Mouse (Mus musculus) stomach, postnatal 0 days (tissue): ENCODE measurements around the gene 2700049A03Rik. TPM values are rescaled to one million over a fixed set of nuclear protein-coding genes. Genes with fewer than 3 reads are reported as not detected.

ENCODE experiments used
- ATAC-seq: fragments of 200-750 bp; cut with Nextera tagmentation; 2 replicates; pipeline ENCODE4 v1.8.0; 2017; ENCODE audit not compliant: low FRiP score, low TSS enrichment
- DNase-seq: peaks from one replicate; pipeline ENCODE4 v3.0.0-alpha.2; 2016; ENCODE audit warnings: low spot score
- H3K27ac ChIP-seq: fragments of 300-500 bp; sonication (generic); replicated peaks from 2 replicates; pipeline ENCODE4 v1.5.1; 2014; ENCODE audit warnings: mild to moderate bottlenecking, control low read depth
- H3K27me3 ChIP-seq: fragments of 300-500 bp; sonication (generic); 2 replicates; pipeline ENCODE4 v1.6.1; 2014; ENCODE audit warnings: low read length; ENCODE audit not compliant: control insufficient read depth, insufficient read depth
- H3K36me3 ChIP-seq: fragments of 300-500 bp; sonication (generic); 2 replicates; pipeline ENCODE4 v1.6.1; 2014; ENCODE audit warnings: low read length, mixed read lengths; ENCODE audit not compliant: control insufficient read depth, insufficient read depth
- H3K4me1 ChIP-seq: fragments of 300-500 bp; sonication (generic); replicated peaks from 2 replicates; pipeline ENCODE4 v1.6.1; 2014; ENCODE audit warnings: antibody characterized with exemption; ENCODE audit not compliant: control insufficient read depth, insufficient read depth
- H3K4me2 ChIP-seq: fragments of 300-500 bp; sonication (generic); replicated peaks from 2 replicates; pipeline ENCODE4 v1.6.1; 2014; ENCODE audit warnings: low read depth, mild to moderate bottlenecking, control low read depth, moderate library complexity
- H3K4me3 ChIP-seq: fragments of 300-500 bp; sonication (generic); 2 replicates; pipeline ENCODE4 v1.5.1; 2014; ENCODE audit warnings: low read depth, low read length, control low read depth
- H3K9ac ChIP-seq: fragments of 300-500 bp; sonication (generic); 2 replicates; pipeline ENCODE4 v1.6.1; 2014; ENCODE audit warnings: mild to moderate bottlenecking, low read length, control low read depth, mixed read lengths
- H3K9me3 ChIP-seq: fragments of 300-500 bp; sonication (generic); 2 replicates; pipeline ENCODE4 v1.6.1; 2016; ENCODE audit warnings: low read length; ENCODE audit not compliant: control insufficient read depth
- CTCF ChIP-seq: IDR thresholded peaks from 2 replicates; pipeline ENCODE4 v1.5.1; 2016; ENCODE audit warnings: antibody characterized with exemption, low read depth, mild to moderate bottlenecking, moderate library complexity
- EP300 ChIP-seq: optimal IDR thresholded peaks from 2 replicates; pipeline ENCODE3; 2016; ENCODE audit warnings: antibody characterized with exemption
- WGBS: fragments of 180-500 bp; shearing (Covaris S2); extraction: QIAGEN DNeasy Blood & Tissue Kit; methylation state at CpG from one replicate; pipeline ENCODE4 v1.1.7; 2014; 5-methylcytosine and 5-hydroxymethylcytosine counted together
- polyA plus RNA-seq: library from polyadenylated mRNA; unstranded; fragments of >200 nt; fragmentation: Nextera tagmentation; extraction: Ambion mirVana; gene quantifications from 2 replicates; pipeline ENCODE4 v1.2.1, GENCODE M21; 2015

Gene 2700049A03Rik
- polyA plus RNA-seq, 1 experiment from 2014 or later: 4.3 TPM

DNA sequence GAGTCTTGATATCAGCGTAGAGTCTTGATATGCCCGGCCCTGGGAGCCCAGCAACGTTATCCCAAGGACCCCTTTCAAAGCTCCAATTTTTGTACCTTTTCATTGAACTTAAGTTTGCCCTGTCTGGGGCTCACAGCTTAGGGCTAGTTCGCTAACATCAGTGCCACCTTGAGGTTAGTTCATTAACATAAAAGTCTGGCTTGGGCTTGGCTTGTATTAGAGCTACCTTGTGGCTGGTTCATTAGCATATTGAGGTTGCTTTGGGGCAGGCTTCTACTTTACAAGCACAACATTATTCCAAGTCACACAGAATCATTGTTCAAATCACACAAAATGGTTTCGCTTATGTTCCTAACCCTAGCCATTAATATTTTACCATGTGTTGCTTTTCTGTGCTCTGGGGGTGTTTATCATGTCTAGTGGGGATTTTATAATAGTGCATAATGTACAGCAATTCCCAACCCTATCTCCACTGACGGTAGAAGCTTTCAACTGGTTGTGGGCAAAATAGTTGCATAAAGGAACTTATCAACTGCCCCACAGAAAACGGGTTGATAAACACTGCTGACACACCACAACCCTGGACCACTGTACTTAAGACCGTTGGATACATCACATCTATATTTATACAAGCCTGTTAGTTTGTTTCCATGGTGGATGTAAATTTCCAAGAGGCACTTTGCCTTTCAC lies 139.4 kb downstream of the 2700049A03Rik start:
- no peak for TF ChIP-seq EP300
- TF ChIP-seq CTCF: no peak
- Histone ChIP-seq H3K9ac (no peak overlapping the region), H3K27ac (no peak overlapping the region), H3K36me3 (no peaks in the 10 kb centered on the region), H3K27me3 (no peaks in the 10 kb centered on the region), H3K9me3 (no peaks in the 10 kb centered on the region), H3K4me1 (no peaks in the 10 kb centered on the region), H3K4me2 (no peak overlapping the region), H3K4me3 (no peak overlapping the region)
- WGBS: 79% methylated on average over 8 of the region's 8 CpGs
- no peak for ATAC-seq
- DNase-seq: no peak

DNA sequence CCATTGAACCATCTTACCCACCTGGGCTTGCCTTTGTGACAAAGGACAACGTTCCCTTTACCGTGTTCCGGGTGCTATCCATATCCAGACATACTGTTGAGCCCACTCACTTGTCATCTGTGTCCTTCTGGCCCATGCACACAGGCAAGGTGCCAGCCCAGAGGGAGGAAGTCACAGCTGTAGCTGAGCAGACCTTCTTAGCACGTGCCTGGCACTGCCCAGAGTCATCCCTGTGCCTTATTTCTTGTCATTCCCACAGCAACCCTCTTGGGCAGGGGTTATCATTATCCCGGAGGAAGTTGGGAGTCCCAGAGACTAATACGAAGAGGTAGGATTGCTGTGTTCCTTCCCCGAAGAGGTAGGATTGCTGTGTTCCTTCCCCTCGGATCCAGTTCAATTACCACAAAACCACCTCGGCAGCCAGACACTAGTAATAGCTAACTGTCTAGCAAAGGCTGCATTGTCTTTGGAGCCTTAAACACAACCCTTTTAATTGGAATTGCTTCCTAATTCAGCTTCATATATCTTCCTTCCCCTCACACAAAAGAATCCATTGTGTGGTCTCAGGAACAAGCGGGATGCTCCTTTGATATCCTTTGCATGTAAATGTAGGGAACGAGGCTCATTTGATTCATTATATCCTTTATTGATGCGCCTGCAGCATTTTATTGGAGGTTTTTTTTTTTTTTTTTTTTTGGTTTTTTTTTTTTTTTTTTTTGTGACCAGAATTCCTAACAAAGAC lies 143.0 kb downstream of the 2700049A03Rik start:
- no peak overlapping the region for H3K4me2 ChIP-seq
- no peaks in the 10 kb centered on the region for H3K27me3 ChIP-seq
- no peak overlapping the region for H3K27ac ChIP-seq
- no peak overlapping the region for H3K9ac ChIP-seq
- H3K36me3 ChIP-seq: no peaks in the 10 kb centered on the region
- DNase-seq: no peak
- no peak overlapping the region for H3K4me3 ChIP-seq
- ATAC-seq: no peak
- no peaks in the 10 kb centered on the region for H3K9me3 ChIP-seq
- TF ChIP-seq CTCF (no peak), EP300 (no peak)
- no peaks in the 10 kb centered on the region for H3K4me1 ChIP-seq
- WGBS: 80% methylated on average over 12 of the region's 12 CpGs

DNA sequence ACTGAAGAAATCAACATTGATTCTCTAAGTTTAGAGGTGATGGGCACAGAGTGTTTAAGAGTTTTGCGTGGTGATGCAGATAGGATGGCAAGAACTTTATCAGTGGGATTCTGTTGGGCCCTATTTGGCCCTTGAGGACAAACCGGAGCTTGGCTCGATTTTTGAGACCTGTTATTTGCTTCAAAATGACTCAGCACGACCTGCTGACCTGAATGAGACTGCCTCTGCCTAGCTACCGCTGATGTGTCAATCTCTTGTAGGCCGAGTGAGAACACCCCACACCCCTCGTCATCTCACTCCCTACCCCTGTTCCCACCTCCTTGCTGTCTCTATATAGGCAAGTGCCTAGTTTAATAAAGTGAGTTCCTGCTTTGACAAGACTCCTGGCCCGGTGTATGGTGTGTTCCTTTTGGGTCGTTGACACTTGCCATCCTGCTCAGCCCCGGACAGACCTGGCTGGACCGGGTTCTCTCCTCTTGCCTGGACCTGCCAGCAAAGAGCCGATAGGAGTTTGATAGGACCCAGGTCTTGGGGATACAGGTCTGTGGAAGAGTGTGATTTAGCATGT lies 144.6 kb downstream of the 2700049A03Rik start:
- Histone ChIP-seq H3K9ac (no peak overlapping the region), H3K9me3 (no peaks in the 10 kb centered on the region), H3K4me2 (no peak overlapping the region), H3K27me3 (no peaks in the 10 kb centered on the region), H3K4me1 (no peaks in the 10 kb centered on the region), H3K36me3 (no peaks in the 10 kb centered on the region), H3K27ac (no peak overlapping the region), H3K4me3 (no peak overlapping the region)
- TF ChIP-seq EP300: no peak
- no peak for TF ChIP-seq CTCF
- ATAC-seq (no peak), DNase-seq (no peak)
- 80% methylated on average over 12 of the region's 12 CpGs for WGBS

DNA sequence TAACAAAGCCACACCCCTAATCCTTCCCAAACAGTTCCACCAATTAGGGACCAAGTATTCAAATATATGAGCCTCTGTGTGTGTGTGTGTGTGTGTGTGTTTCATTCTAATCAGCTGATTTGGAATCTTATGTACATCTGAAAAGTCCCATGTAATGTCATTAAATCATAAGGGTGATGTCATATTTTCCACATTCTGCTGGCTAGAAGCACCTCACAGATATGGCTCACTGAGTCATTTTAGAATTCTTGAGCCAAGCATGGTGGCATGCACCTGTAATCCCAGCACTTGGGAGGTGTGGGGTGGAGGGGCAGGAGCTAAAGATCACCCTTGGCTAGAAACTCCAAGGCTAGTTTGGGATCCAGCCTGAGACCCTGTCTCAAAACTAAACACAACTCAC lies 148.8 kb downstream of the 2700049A03Rik start:
- Histone ChIP-seq H3K27me3 (no peaks in the 10 kb centered on the region), H3K4me2 (no peak overlapping the region), H3K9ac (no peak overlapping the region), H3K27ac (no peak overlapping the region), H3K4me3 (no peak overlapping the region), H3K4me1 (no peaks in the 10 kb centered on the region), H3K9me3 (no peaks in the 10 kb centered on the region), H3K36me3 (no peaks in the 10 kb centered on the region)
- DNase-seq: no peak
- ATAC-seq: no peak
- TF ChIP-seq EP300: no peak
- no peak for TF ChIP-seq CTCF

DNA sequence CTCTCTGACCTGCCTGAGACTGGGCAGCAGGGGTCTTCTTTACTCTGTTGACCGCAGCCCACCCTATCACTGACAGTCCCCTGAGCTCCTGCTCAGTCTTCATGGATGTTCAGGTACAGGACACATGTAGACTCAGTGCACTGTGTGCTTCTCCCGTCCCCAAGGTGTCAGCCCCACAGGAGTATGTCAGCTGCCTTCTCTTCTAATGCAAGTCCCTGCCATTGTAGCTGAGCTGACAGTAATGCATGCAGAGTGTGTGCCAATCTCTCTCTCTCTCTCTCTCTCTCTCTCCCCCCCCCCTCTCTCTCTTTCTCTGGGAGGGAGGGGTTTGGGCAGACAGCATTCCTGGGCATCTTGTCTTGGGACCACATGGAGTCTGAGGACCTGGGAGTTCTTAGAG lies 153.8 kb downstream of the 2700049A03Rik start:
- H3K4me2 ChIP-seq: no peak overlapping the region
- H3K27me3 ChIP-seq: no peaks in the 10 kb centered on the region
- no peak overlapping the region for H3K27ac ChIP-seq
- no peak overlapping the region for H3K9ac ChIP-seq
- H3K36me3 ChIP-seq: no peaks in the 10 kb centered on the region
- no peaks in the 10 kb centered on the region for H3K4me1 ChIP-seq
- WGBS: 75% methylated on average over 2 of the region's 2 CpGs
- H3K9me3 ChIP-seq: no peaks in the 10 kb centered on the region
- ATAC-seq (no peak), DNase-seq (no peak)
- TF ChIP-seq CTCF: no peak
- H3K4me3 ChIP-seq: no peak overlapping the region

Other genes starting within 250 kb of the 2700049A03Rik start
- 193 and 199 TPM in 2 replicates for gene Actr10, start 199.0 kb upstream of the 2700049A03Rik start, polyA plus RNA-seq
- 469 and 479 TPM in 2 replicates for gene Psma3, start 162.2 kb upstream of the 2700049A03Rik start, polyA plus RNA-seq
- 22.4 and 23.3 TPM in 2 replicates for gene Arid4a, start 120.9 kb upstream of the 2700049A03Rik start, polyA plus RNA-seq
- not detected in 2 replicates for gene Tomm20l, start 25.4 kb upstream of the 2700049A03Rik start, polyA plus RNA-seq
- 55.7 and 60.9 TPM in 2 replicates for gene Timm9, start 164 bp upstream of the 2700049A03Rik start, polyA plus RNA-seq
- 5.1 and 5.9 TPM in 2 replicates for gene Dact1, start 173.0 kb downstream of the 2700049A03Rik start, polyA plus RNA-seq